Mouse (Mus musculus): ENCODE measurements at regions not wholly inside any gene's neighbourhood (a gene's known extent, or its start where the extent isn't known, plus 50 kb on each side); places are given as distances from the start of the nearest gene placed in this dataset.

- no peak overlapping the region for H3K9ac ChIP-seq (ENCODE audit: control insufficient read depth, low read depth, low read length, poor library complexity, severe bottlenecking)
- H3K9me3 ChIP-seq (replicated peaks; ENCODE audit: insufficient read depth, low read length), result no peaks in the 10 kb centered on the region
- no peaks in the 10 kb centered on the region for H3K36me3 ChIP-seq (ENCODE audit: control insufficient read depth in 1 of 2, insufficient read depth in 2 of 2, low read length in 2 of 2)
- no peak overlapping the region for H3K27ac ChIP-seq (ENCODE audit: control insufficient read depth, low read depth, low read length)
- H3K4me1 ChIP-seq (ENCODE audit: control insufficient read depth in 1 of 2, insufficient read depth in 2 of 2, low read length in 2 of 2), result no peaks in the 10 kb centered on the region
- TF ChIP-seq POLR2A (IDR thresholded peaks at IDR 0.05; ENCODE audit: control insufficient read depth in 1 of 2, insufficient read depth in 1 of 2, low read depth in 1 of 2, low read length in 2 of 2, poor library complexity in 1 of 2) (no peak), POLR2AphosphoS2 (IDR thresholded peaks at IDR 0.05; ENCODE audit: low read length) (no peak), HCFC1 (IDR thresholded peaks at IDR 0.05; ENCODE audit: low read depth, low read length) (no peak)
- DNase-seq (ENCODE audit: low read depth, low spot score), result no peak
- H3K27me3 ChIP-seq (ENCODE audit: control insufficient read depth in 1 of 2, insufficient read depth in 2 of 2, low read length in 2 of 2), result no peaks in the 10 kb centered on the region
- H3K79me2 ChIP-seq (ENCODE audit: control insufficient read depth, insufficient read depth, low read length, poor library complexity), result no peaks in the 10 kb centered on the region
- no peak overlapping the region for H3K4me3 ChIP-seq (ENCODE audit: control insufficient read depth in 1 of 2, insufficient read depth in 1 of 2, low read depth in 2 of 2, low read length in 2 of 2)
Measured at GRCm38 (mm10) chr19:26093844-26094243, 421.6 kb downstream of the Dmrt2 start.

- TF ChIP-seq ZMIZ1 (IDR thresholded peaks at IDR 0.05; ENCODE audit: low read depth, low read length) (no peak), MAZ (IDR thresholded peaks at IDR 0.05; ENCODE audit: low read depth, low read length) (no peak), TBP (IDR thresholded peaks at IDR 0.05; ENCODE audit: low read depth, low read length) (no peak)
- H3K27ac ChIP-seq (ENCODE audit: control insufficient read depth, low read depth, low read length), result no peak overlapping the region
- DNase-seq (ENCODE audit: low read depth, low spot score), result no peak
Measured at GRCm38 (mm10) chr19:26114326-26114725, 442.1 kb downstream of the Dmrt2 start.

GRCm38 (mm10) chr19:26128423-26128822 lies 456.2 kb downstream of the Dmrt2 start:
- H3K9ac ChIP-seq (ENCODE audit: control insufficient read depth, low read depth, low read length, poor library complexity, severe bottlenecking), result no peak overlapping the region
- H3K9me3 ChIP-seq (replicated peaks; ENCODE audit: insufficient read depth, low read length), result no peaks in the 10 kb centered on the region
- H3K27me3 ChIP-seq (ENCODE audit: control insufficient read depth in 1 of 2, insufficient read depth in 2 of 2, low read length in 2 of 2), result no peaks in the 10 kb centered on the region
- no peaks in the 10 kb centered on the region for H3K4me1 ChIP-seq (ENCODE audit: control insufficient read depth in 1 of 2, insufficient read depth in 2 of 2, low read length in 2 of 2)
- H3K79me2 ChIP-seq (ENCODE audit: control insufficient read depth, insufficient read depth, low read length, poor library complexity), result no peaks in the 10 kb centered on the region
- no peak overlapping the region for H3K4me3 ChIP-seq (ENCODE audit: control insufficient read depth in 1 of 2, insufficient read depth in 1 of 2, low read depth in 2 of 2, low read length in 2 of 2)
- TF ChIP-seq MAX (IDR thresholded peaks at IDR 0.05; ENCODE audit: low read length) (no peak), ELF1 (IDR thresholded peaks at IDR 0.05; ENCODE audit: low read depth, low read length) (no peak), GABPA (IDR thresholded peaks at IDR 0.05; ENCODE audit: low read depth, low read length) (no peak), MXI1 (IDR thresholded peaks at IDR 0.05; ENCODE audit: low read depth, low read length) (no peak), ZKSCAN1 (IDR thresholded peaks at IDR 0.05; ENCODE audit: low read depth, low read length) (no peak), E2F4 (IDR thresholded peaks at IDR 0.05; ENCODE audit: borderline replicate concordance, low read depth, low read length) (no peak), POLR2AphosphoS2 (IDR thresholded peaks at IDR 0.05; ENCODE audit: low read length) (no peak), JUND (IDR thresholded peaks at IDR 0.05; ENCODE audit: low read depth, low read length) (no peak), SIN3A (IDR thresholded peaks at IDR 0.05; ENCODE audit: low read length) (no peak)
- DNase-seq (ENCODE audit: low read depth, low spot score), result no peak
- no peaks in the 10 kb centered on the region for H3K36me3 ChIP-seq (ENCODE audit: control insufficient read depth in 1 of 2, insufficient read depth in 2 of 2, low read length in 2 of 2)
- H3K27ac ChIP-seq (ENCODE audit: control insufficient read depth, low read depth, low read length), result no peak overlapping the region

More at GRCm38 (mm10) chr19:26114326-26114725, 442.1 kb downstream of the Dmrt2 start:
- Histone ChIP-seq H3K79me2 (ENCODE audit: control insufficient read depth, insufficient read depth, low read length, poor library complexity) (no peaks in the 10 kb centered on the region), H3K9me3 (replicated peaks; ENCODE audit: insufficient read depth, low read length) (no peaks in the 10 kb centered on the region), H3K36me3 (ENCODE audit: control insufficient read depth in 1 of 2, insufficient read depth in 2 of 2, low read length in 2 of 2) (no peaks in the 10 kb centered on the region), H3K4me1 (ENCODE audit: control insufficient read depth in 1 of 2, insufficient read depth in 2 of 2, low read length in 2 of 2) (no peaks in the 10 kb centered on the region), H3K9ac (ENCODE audit: control insufficient read depth, low read depth, low read length, poor library complexity, severe bottlenecking) (no peak overlapping the region), H3K27me3 (ENCODE audit: control insufficient read depth in 1 of 2, insufficient read depth in 2 of 2, low read length in 2 of 2) (no peaks in the 10 kb centered on the region), H3K4me3 (ENCODE audit: control insufficient read depth in 1 of 2, insufficient read depth in 1 of 2, low read depth in 2 of 2, low read length in 2 of 2) (no peak overlapping the region)
